Mouse (Mus musculus) midbrain, embryonic 15.5 days (tissue): ENCODE measurements at regions not wholly inside any gene's neighbourhood (a gene's known extent, or its start where the extent isn't known, plus 50 kb on each side); places are given as distances from the start of the nearest gene placed in this dataset.

Experiments
- ATAC-seq: fragments of 200-750 bp; cut with Nextera tagmentation; replicated peaks from 2 replicates; pipeline ENCODE4 v1.8.0; 2017; ENCODE audit warnings: moderate TSS enrichment
- H3K27ac ChIP-seq: fragments of 300-500 bp; sonication (generic); 2 replicates; pipeline ENCODE4 v1.5.1; 2015; ENCODE audit warnings: mild to moderate bottlenecking, inconsistent platforms
- H3K27me3 ChIP-seq: fragments of 300-500 bp; sonication (generic); replicated peaks from 2 replicates; pipeline ENCODE4 v1.6.1; 2015; ENCODE audit warnings: inconsistent platforms
- H3K36me3 ChIP-seq: fragments of 300-500 bp; sonication (generic); replicated peaks from 2 replicates; pipeline ENCODE4 v1.6.1; 2015; ENCODE audit warnings: inconsistent platforms
- H3K4me1 ChIP-seq: fragments of 300-500 bp; sonication (generic); 2 replicates; pipeline ENCODE4 v1.6.1; 2015; ENCODE audit warnings: inconsistent platforms
- H3K4me2 ChIP-seq: fragments of 300-500 bp; sonication (generic); 2 replicates; pipeline ENCODE4 v1.6.1; 2015; ENCODE audit warnings: inconsistent platforms, mild to moderate bottlenecking, moderate library complexity
- H3K4me3 ChIP-seq: fragments of 300-500 bp; sonication (generic); 2 replicates; pipeline ENCODE4 v1.5.1; 2015; ENCODE audit warnings: mild to moderate bottlenecking, inconsistent platforms
- H3K9ac ChIP-seq: fragments of 300-500 bp; sonication (generic); 2 replicates; pipeline ENCODE4 v1.6.1; 2015; ENCODE audit warnings: mild to moderate bottlenecking, inconsistent platforms
- H3K9me3 ChIP-seq: fragments of 300-500 bp; sonication (generic); 2 replicates; pipeline ENCODE4 v1.6.1; 2016; ENCODE audit warnings: inconsistent platforms
- WGBS: fragments of 180-500 bp; shearing (Covaris S2); methylation state at CpG from one replicate; pipeline ENCODE4 v1.1.7; 2015; ENCODE audit warnings: mixed read lengths; 5-methylcytosine and 5-hydroxymethylcytosine counted together

DNA sequence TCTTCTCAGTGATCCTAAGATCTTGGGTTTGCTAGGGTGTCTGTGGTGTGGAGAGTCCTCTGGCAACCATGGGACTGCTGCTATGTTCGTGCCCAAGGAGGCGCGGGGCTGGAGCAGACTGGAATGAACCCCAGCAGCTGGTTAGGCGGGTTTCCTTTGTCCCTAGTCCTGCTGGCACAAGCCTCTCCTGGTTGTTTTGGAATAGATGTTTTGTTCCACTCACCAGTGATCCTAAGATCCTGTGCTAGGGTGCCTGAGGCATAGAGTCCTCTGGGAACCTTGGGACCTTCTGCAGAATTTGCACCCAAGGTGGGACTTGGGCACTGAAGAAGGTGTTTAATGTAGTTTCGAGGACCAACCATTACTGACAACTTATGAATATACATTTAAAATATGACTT, 1205.9 kb upstream of the Gm8797 start:
- ATAC-seq = no peak
- 0 out of 2 replicates have a peak, but pooled peaks cover 5% of the 10 kb centered on the region for H3K4me1 ChIP-seq

DNA sequence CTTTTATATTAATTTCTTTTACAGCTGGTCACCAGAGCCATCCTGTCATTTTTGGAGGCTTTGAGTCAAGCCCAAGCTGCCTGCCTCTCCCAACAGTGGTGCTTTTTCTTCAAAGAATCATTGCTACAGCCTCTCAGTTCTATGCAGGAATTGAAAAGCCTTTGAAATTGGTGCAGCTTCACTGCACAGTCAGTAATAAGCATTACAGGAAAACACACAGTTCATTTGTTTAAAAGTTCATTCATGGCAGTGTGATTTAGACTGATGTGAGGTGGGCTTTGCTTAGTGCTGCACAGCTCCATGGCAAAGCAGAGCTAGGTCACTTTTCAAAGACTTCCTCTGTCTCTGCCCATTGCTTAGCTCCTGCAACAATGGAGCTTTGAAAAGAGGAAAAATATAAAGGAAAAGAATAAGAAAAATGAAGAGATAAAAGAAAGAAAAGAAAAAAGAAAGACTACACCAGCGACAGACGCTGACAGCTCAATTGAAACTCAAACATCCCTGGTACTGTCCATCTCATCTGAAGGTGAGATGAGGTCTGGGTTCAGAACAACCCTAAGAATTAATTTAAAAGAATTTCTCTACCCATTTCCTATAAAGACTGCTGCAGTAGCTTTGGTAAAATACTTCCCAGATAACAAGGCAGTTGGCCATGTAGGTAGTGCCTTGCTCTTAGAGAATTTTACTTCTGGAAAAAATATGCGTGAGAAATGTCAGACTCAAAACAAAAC, 1204.3 kb upstream of the Gm8797 start:
- no peaks in the 10 kb centered on the region for H3K36me3 ChIP-seq
- no peak overlapping the region for H3K27ac ChIP-seq
- H3K9me3 ChIP-seq = no peaks in the 10 kb centered on the region
- WGBS = 33% methylated on average over 3 of the region's 3 CpGs
- no peak overlapping the region for H3K4me2 ChIP-seq
- H3K27me3 ChIP-seq = no peaks in the 10 kb centered on the region
- 0 out of 2 replicates have a peak, but pooled peaks cover 5% of the 10 kb centered on the region for H3K4me1 ChIP-seq
- ATAC-seq = peak; percentile 94
- no peak overlapping the region for H3K4me3 ChIP-seq
- H3K9ac ChIP-seq = no peak overlapping the region

More for the DNA sequence above, 1205.9 kb upstream of the Gm8797 start:
- Histone ChIP-seq H3K36me3 (no peaks in the 10 kb centered on the region), H3K4me3 (no peak overlapping the region), H3K9ac (no peak overlapping the region), H3K4me2 (no peak overlapping the region), H3K27ac (no peak overlapping the region), H3K27me3 (no peaks in the 10 kb centered on the region), H3K9me3 (no peaks in the 10 kb centered on the region)
- WGBS = 82% methylated on average over 5 of the region's 5 CpGs

DNA sequence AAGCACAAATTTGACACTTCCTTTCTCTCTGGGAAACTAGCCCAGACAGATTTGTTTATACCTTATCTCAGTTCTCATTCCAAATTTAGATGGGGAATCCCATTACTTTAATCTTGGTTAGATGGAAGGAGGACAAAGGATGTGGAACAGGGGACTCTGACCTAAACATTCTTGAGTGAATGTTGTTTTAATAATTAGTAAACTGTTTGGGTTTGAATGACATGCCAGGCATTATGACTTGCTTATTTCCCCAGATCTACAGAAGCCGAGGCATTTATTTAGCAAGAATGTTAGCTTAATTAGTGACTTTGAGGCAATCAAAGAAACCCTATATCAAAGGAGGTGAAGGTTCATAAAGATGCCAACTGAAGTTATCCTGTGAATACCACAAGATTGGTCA, 1189.9 kb upstream of the Gm8797 start:
- H3K4me1 ChIP-seq = no peaks in the 10 kb centered on the region
- H3K27ac ChIP-seq = no peak overlapping the region
- H3K9me3 ChIP-seq = no peaks in the 10 kb centered on the region
- no peak for ATAC-seq
- H3K4me2 ChIP-seq = no peak overlapping the region
- no peak overlapping the region for H3K9ac ChIP-seq
- no peak overlapping the region for H3K4me3 ChIP-seq
- H3K36me3 ChIP-seq = no peaks in the 10 kb centered on the region
- WGBS = 80% methylated on average over 1 of the region's 1 CpGs
- H3K27me3 ChIP-seq = no peaks in the 10 kb centered on the region

DNA sequence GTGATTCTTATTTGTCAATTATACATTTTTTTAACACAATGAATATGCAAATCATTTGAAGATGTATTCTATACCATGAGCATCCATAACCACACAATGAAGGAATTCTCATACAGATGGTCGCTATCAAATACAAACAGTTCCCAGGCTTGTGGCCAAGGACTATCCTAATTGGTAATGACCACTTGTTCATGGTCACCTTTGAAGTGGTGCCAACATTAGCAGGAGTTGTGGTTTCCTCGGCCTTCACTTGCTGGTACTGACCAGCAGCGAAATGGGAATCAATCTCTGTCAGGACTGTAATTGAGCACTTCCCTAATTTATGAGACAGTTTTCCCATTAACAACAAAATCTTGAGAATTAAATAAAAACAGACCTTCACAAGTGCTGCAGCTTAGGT, 1168.1 kb upstream of the Gm8797 start:
- no peaks in the 10 kb centered on the region for H3K9me3 ChIP-seq
- no peak overlapping the region for H3K9ac ChIP-seq
- H3K4me1 ChIP-seq = no peaks in the 10 kb centered on the region
- H3K36me3 ChIP-seq = no peaks in the 10 kb centered on the region
- H3K27me3 ChIP-seq = no peaks in the 10 kb centered on the region
- H3K4me3 ChIP-seq = no peak overlapping the region
- no peak overlapping the region for H3K27ac ChIP-seq
- 88% methylated on average over 3 of the region's 3 CpGs for WGBS
- ATAC-seq = no peak
- no peak overlapping the region for H3K4me2 ChIP-seq

DNA sequence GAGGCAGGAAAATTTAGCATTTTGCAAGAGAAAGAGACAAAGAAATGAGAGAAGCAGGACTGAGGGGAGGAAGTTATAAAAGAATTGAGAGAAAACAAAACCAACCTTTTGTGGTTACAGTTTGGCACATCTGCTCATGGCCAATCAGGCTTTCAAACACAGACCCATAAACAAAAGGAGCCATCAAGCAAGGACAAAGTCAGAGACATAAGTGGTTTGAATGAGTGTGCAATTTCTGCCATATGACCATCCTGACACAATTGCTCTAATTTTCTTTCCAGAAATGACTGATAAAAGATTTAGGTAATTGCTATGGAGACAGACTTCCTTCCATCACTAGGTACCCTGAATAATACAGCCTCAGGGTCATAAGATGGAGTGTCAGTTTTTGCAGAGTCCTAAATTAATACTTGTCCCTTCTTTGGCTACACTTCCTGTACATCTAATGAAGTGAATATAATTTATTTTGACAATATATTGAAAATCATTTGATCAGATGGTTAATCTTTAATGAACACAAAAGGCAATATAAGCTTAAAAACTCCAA, 1156.6 kb upstream of the Gm8797 start:
- Histone ChIP-seq H3K4me3 (no peak overlapping the region), H3K4me1 (no peaks in the 10 kb centered on the region), H3K9ac (no peak overlapping the region), H3K27ac (no peak overlapping the region), H3K4me2 (no peak overlapping the region), H3K9me3 (no peaks in the 10 kb centered on the region), H3K36me3 (no peaks in the 10 kb centered on the region), H3K27me3 (no peaks in the 10 kb centered on the region)
- ATAC-seq = no peak

DNA sequence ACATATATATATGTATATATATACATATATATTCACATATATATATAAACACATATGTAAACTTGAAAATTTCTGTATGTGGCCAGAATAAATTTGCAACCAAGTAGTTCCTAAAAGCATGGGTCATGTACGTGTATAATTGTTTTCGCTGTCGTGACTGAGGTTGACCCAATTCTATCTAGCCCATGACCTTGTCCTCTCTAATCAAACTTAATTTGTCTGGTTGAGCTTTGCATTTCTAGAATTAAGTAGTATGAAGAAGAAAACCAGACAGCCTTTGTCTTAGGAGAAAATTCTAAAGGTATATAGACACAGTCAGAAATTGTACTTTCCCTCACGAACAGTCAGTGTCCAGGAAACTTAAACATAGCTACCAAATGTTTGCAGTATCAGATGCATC, 1156.1 kb upstream of the Gm8797 start:
- Histone ChIP-seq H3K4me1 (no peaks in the 10 kb centered on the region), H3K27ac (no peak overlapping the region), H3K36me3 (no peaks in the 10 kb centered on the region), H3K9ac (no peak overlapping the region), H3K4me2 (no peak overlapping the region), H3K4me3 (no peak overlapping the region), H3K27me3 (no peaks in the 10 kb centered on the region), H3K9me3 (no peaks in the 10 kb centered on the region)
- 83% methylated on average over 4 of the region's 4 CpGs for WGBS
- ATAC-seq = no peak
